14 mouse cellular contexts compared by ENCODE assay signal in genomic region chr16:7206116-7206900, GRCm38 (mm10).
"Had no signal": no experiment of that assay in that cellular context is flagged by ENCODE, and none has a peak within 500 bp of the region (broad histone marks: within the 10 kb centered on the region; RNA-seq: fewer than 3 reads in every experiment).

No protein-coding gene starts in this region.

- H3K4me1 ChIP-seq: limb, embryonic 12.5 days; liver, embryonic 13.5 days; lung, embryonic 15.5 days; midbrain, embryonic 10.5 days had no signal

- H3K9ac ChIP-seq: limb, embryonic 12.5 days; liver, embryonic 13.5 days; liver, postnatal 0 days; lung, embryonic 15.5 days; neural tube, embryonic 15.5 days had no signal

- ATAC-seq: intestine, embryonic 16.5 days; liver, postnatal 0 days had no signal

- H3K9me3 ChIP-seq: limb, embryonic 12.5 days; liver, embryonic 13.5 days; lung, embryonic 15.5 days; midbrain, embryonic 10.5 days; neural tube, embryonic 15.5 days had no signal

- H3K4me3 ChIP-seq: limb, embryonic 12.5 days; liver, embryonic 13.5 days; lung, embryonic 15.5 days; midbrain, embryonic 10.5 days; myocyte; neural tube, embryonic 15.5 days had no signal

- H3K27me3 ChIP-seq: limb, embryonic 12.5 days; liver, embryonic 13.5 days; lung, embryonic 15.5 days; neural tube, embryonic 15.5 days had no signal

- DNase-seq: liver; liver, embryonic 13.5 days; liver, postnatal 0 days; lung, postnatal 36 days; midbrain, embryonic 14.5 days; right cerebral cortex, adult 18-20 months; right cerebral cortex, postnatal 25 days; thymus, postnatal 36 days had no signal

- H3K4me2 ChIP-seq: limb, embryonic 12.5 days; liver, embryonic 13.5 days; lung, embryonic 15.5 days; neural tube, embryonic 15.5 days had no signal

- H3K36me3 ChIP-seq: limb, embryonic 12.5 days; liver, embryonic 13.5 days; lung, embryonic 15.5 days; midbrain, embryonic 10.5 days; neural tube, embryonic 15.5 days had no signal

- H3K27ac ChIP-seq: limb, embryonic 12.5 days; liver, embryonic 13.5 days; lung, embryonic 15.5 days; midbrain, embryonic 10.5 days; neural tube, embryonic 15.5 days had no signal
